Mouse (Mus musculus) small intestine, adult 2 months (tissue): ENCODE data around the gene Izumo2.

Experiments
- CTCF ChIP-seq: fragments of 200-500 bp; IDR thresholded peaks from 2 replicates; pipeline ENCODE4 v1.5.1; 2012; ENCODE audit warnings: low read depth, mild to moderate bottlenecking, control low read depth, inconsistent platforms, low read length, moderate library complexity, mixed read lengths; ENCODE audit not compliant: insufficient replicate concordance, insufficient read length; ENCODE audit errors: extremely low read depth
- POLR2A ChIP-seq: fragments of 200-500 bp; IDR thresholded peaks from 2 replicates; pipeline ENCODE4 v1.6.1; 2012; ENCODE audit warnings: low read depth, mild to moderate bottlenecking, control low read depth, inconsistent platforms, low read length, moderate library complexity

GRCm38 (mm10) chr7:44708574-44708973 is at the start of gene Izumo2:
- TF ChIP-seq CTCF = no peak
- TF ChIP-seq POLR2A = no peak
